ENCODE assay signal across 8 mouse cellular contexts in genomic region chr5:36869578-36870236, GRCm38 (mm10). TPM values are rescaled to one million over a fixed set of nuclear protein-coding genes. Genes with fewer than 3 reads are reported as not detected.
DNase-seq lines count a peak whose midpoint lies in the region; ATAC-seq lines count a peak whose summit lies in the region.

No protein-coding gene starts in this region.

- WGBS in kidney, embryonic 14.5 days, result 0% methylated on average over 41 of the region's 56 CpGs
- under 1% methylated on average over 56 of the region's 56 CpGs for WGBS in forebrain, embryonic 14.5 days
- under 1% methylated on average over 55 of the region's 56 CpGs for WGBS in neural tube, embryonic 15.5 days

- no peak for DNase-seq in kidney, postnatal 14 days
- peak; percentile 22 to 30 for DNase-seq in adrenal gland, postnatal 36 days
- peak; percentile 51 for DNase-seq in forebrain, embryonic 14.5 days (ENCODE audit: low spot score)
- peak; percentile 76 to 84 for DNase-seq in left cerebral cortex, adult 18-20 months (ENCODE audit: low spot score in 2 of 2)
- DNase-seq in urinary bladder, adult 2 months (ENCODE audit: low spot score), result no peak
- DNase-seq in ovary, postnatal 14 days (ENCODE audit: low spot score), result no peak

- no peaks in the 10 kb centered on the region for H3K9me3 ChIP-seq in kidney, embryonic 14.5 days (ENCODE audit: control insufficient read depth, low read length)
- no peaks in the 10 kb centered on the region for H3K9me3 ChIP-seq in forebrain, embryonic 14.5 days (replicated peaks; ENCODE audit: control insufficient read depth, low read length)
- H3K9me3 ChIP-seq in neural tube, embryonic 15.5 days (replicated peaks), result no peaks in the 10 kb centered on the region

- peak overlapping the region; percentile 49 for H3K4me2 ChIP-seq in kidney, embryonic 14.5 days (replicated peaks; ENCODE audit: low read depth, low read length)
- peak overlapping the region; percentile 65 for H3K4me2 ChIP-seq in forebrain, embryonic 14.5 days (ENCODE audit: low read length)
- H3K4me2 ChIP-seq in neural tube, embryonic 15.5 days, result peak overlapping the region; percentile 83

- H3K27me3 ChIP-seq in kidney, embryonic 14.5 days (ENCODE audit: control insufficient read depth, insufficient read depth, low read length), result peaks cover 87% of the 10 kb centered on the region
- H3K27me3 ChIP-seq in forebrain, embryonic 14.5 days (replicated peaks; ENCODE audit: control insufficient read depth, insufficient read depth, low read length), result peaks cover 68% of the 10 kb centered on the region
- H3K27me3 ChIP-seq in neural tube, embryonic 15.5 days (replicated peaks), result peaks cover 35% of the 10 kb centered on the region

- peak overlapping the region; percentile 41 for H3K4me3 ChIP-seq in kidney, embryonic 14.5 days (ENCODE audit: low read length)
- peak overlapping the region; percentile 47 for H3K4me3 ChIP-seq in forebrain, embryonic 14.5 days (ENCODE audit: low read depth, low read length)
- peak overlapping the region; percentile 67 for H3K4me3 ChIP-seq in neural tube, embryonic 15.5 days (replicated peaks)

- 0 out of 2 replicates have a peak, but pooled peaks have one; percentile 38 for ATAC-seq in kidney, embryonic 14.5 days (ENCODE audit: low FRiP score, low TSS enrichment)
- ATAC-seq in forebrain, embryonic 14.5 days, result peak; percentile 67
- peak; percentile 61 for ATAC-seq in neural tube, embryonic 15.5 days (ENCODE audit: low FRiP score)

- no peaks in the 10 kb centered on the region for H3K36me3 ChIP-seq in kidney, embryonic 14.5 days (ENCODE audit: control insufficient read depth, insufficient read depth, low read length)
- no peaks in the 10 kb centered on the region for H3K36me3 ChIP-seq in forebrain, embryonic 14.5 days (ENCODE audit: control insufficient read depth, insufficient read depth, low read length)
- no peaks in the 10 kb centered on the region for H3K36me3 ChIP-seq in neural tube, embryonic 15.5 days

- H3K27ac ChIP-seq in kidney, embryonic 14.5 days (ENCODE audit: low read depth, low read length), result no peak overlapping the region
- peak overlapping the region; percentile 44; the same call in 1 of the 2 replicates for H3K27ac ChIP-seq in forebrain, embryonic 14.5 days (ENCODE audit: low read depth, low read length)
- H3K27ac ChIP-seq in neural tube, embryonic 15.5 days (replicated peaks), result peak overlapping the region; percentile 88

- H3K4me1 ChIP-seq in kidney, embryonic 14.5 days (ENCODE audit: control insufficient read depth, insufficient read depth, low read length), result peaks cover 9% of the 10 kb centered on the region; the same call in 1 of the 2 replicates
- 0 out of 2 replicates have a peak, but pooled peaks cover 2% of the 10 kb centered on the region for H3K4me1 ChIP-seq in forebrain, embryonic 14.5 days (ENCODE audit: control insufficient read depth, insufficient read depth, low read length)
- H3K4me1 ChIP-seq in neural tube, embryonic 15.5 days, result peaks cover 33% of the 10 kb centered on the region

- H3K9ac ChIP-seq in kidney, embryonic 14.5 days (ENCODE audit: low read depth, low read length), result no peak overlapping the region; the same call in 1 of the 2 replicates
- H3K9ac ChIP-seq in forebrain, embryonic 14.5 days (ENCODE audit: low read length), result peak overlapping the region; percentile 64
- H3K9ac ChIP-seq in neural tube, embryonic 15.5 days (replicated peaks), result peak overlapping the region; percentile 80

RNA-seq across cellular contexts. Expression of gene Ppp2r2c, which starts 1.4 kb away (rescaled TPM):
- not detected in 2 replicates for polyA plus RNA-seq in kidney, embryonic 14.5 days (2014; fragmentation: Nextera tagmentation; extraction: Ambion mirVana)
- total RNA-seq in adrenal gland, postnatal 36 days (2021), result 1 to 10 TPM; 4.0 to 6.6 TPM
- polyA plus RNA-seq in forebrain, embryonic 14.5 days (2014; fragmentation: Nextera tagmentation; extraction: Ambion mirVana), result 17.1 and 23.4 TPM in 2 replicates
- total RNA-seq in left cerebral cortex, adult 18-20 months (2021), result 100 to 1,000 TPM; 444 to 453 TPM
- 56.3 and 72.9 TPM in 2 replicates for polyA plus RNA-seq in neural tube, embryonic 15.5 days (2015; fragmentation: Nextera tagmentation; extraction: Ambion mirVana)
- 0.11 and 0.12 TPM in 2 replicates for polyA plus RNA-seq in urinary bladder, adult 2 months (2012; rRNA removed)

RNA-seq across cellular contexts. Expression of gene Man2b2, which starts 39.3 kb away (rescaled TPM):
- 5.1 and 11.2 TPM in 2 replicates for polyA plus RNA-seq in kidney, embryonic 14.5 days (2014; fragmentation: Nextera tagmentation; extraction: Ambion mirVana)
- total RNA-seq in adrenal gland, postnatal 36 days (2021), result 10 to 100 TPM; 51.1 to 52.1 TPM
- polyA plus RNA-seq in forebrain, embryonic 14.5 days (2014; fragmentation: Nextera tagmentation; extraction: Ambion mirVana), result 5.7 and 7.4 TPM in 2 replicates
- total RNA-seq in left cerebral cortex, adult 18-20 months (2021), result 10 to 100 TPM; 29.6 to 30.3 TPM
- 13.2 and 14.4 TPM in 2 replicates for polyA plus RNA-seq in neural tube, embryonic 15.5 days (2015; fragmentation: Nextera tagmentation; extraction: Ambion mirVana)
- polyA plus RNA-seq in urinary bladder, adult 2 months (2012; rRNA removed), result 42.0 and 46.6 TPM in 2 replicates

Comparison
In these comparisons a context has a peak if more than half of its experiments do, and no peak if none do; other contexts are left out.
1. DNase-seq: peak in adrenal gland, postnatal 36 days (2 of 2), forebrain, embryonic 14.5 days (single experiment) and left cerebral cortex, adult 18-20 months (2 of 2); none in kidney, postnatal 14 days (single experiment), urinary bladder, adult 2 months (single experiment) and ovary, postnatal 14 days (single experiment).
2. RNA of gene Ppp2r2c, which starts 1.4 kb away (polyA plus RNA-seq): 56.3 to 72.9 TPM in neural tube, embryonic 15.5 days and 17.1 to 23.4 TPM in forebrain, embryonic 14.5 days; 0.11 to 0.12 TPM in urinary bladder, adult 2 months and not detected in kidney, embryonic 14.5 days; every median in the first group is over 10 times any median in the second.
3. Peak in every context shown above with its lines, with median percentiles within 50 percentile points of each other: ATAC-seq, H3K4me2 ChIP-seq and H3K4me3 ChIP-seq.